Mouse (Mus musculus) lung, postnatal 0 days (tissue): ENCODE data around the gene Cd248. TPM values are rescaled to one million over a fixed set of nuclear protein-coding genes. Genes with fewer than 3 reads are reported as not detected.
"Not testable (repeated sequence)": the region's sequence is repeated elsewhere in the genome, so short reads cannot be mapped to it uniquely, and the experiment has no call there.

ENCODE experiments used
- ATAC-seq: fragments of 200-750 bp; cut with Nextera tagmentation; 2 replicates; pipeline ENCODE4 v1.8.0; 2017; ENCODE audit warnings: moderate library complexity
- DNase-seq: peaks from one replicate; pipeline ENCODE4 v3.0.0-alpha.2; 2016; ENCODE audit warnings: low spot score
- H3K27ac ChIP-seq: fragments of 300-500 bp; sonication (generic); 2 replicates; pipeline ENCODE4 v1.5.1; 2014; ENCODE audit warnings: antibody characterized with exemption, mild to moderate bottlenecking, low read length, mixed read lengths
- H3K27me3 ChIP-seq: fragments of 300-500 bp; sonication (generic); replicated peaks from 2 replicates; pipeline ENCODE4 v1.6.1; 2014; ENCODE audit warnings: low read length, mixed read lengths; ENCODE audit not compliant: insufficient read depth
- H3K36me3 ChIP-seq: fragments of 300-500 bp; sonication (generic); 2 replicates; pipeline ENCODE4 v1.6.1; 2014; ENCODE audit warnings: low read length, mixed read lengths; ENCODE audit not compliant: insufficient read depth
- H3K4me1 ChIP-seq: fragments of 300-500 bp; sonication (generic); 2 replicates; pipeline ENCODE4 v1.6.1; 2014; ENCODE audit warnings: antibody characterized with exemption, low read depth, low read length, mixed read lengths; ENCODE audit not compliant: insufficient read depth
- H3K4me2 ChIP-seq: fragments of 300-500 bp; sonication (generic); replicated peaks from 2 replicates; pipeline ENCODE4 v1.6.1; 2014; ENCODE audit warnings: low read depth, mild to moderate bottlenecking, low read length, moderate library complexity, mixed read lengths
- H3K4me3 ChIP-seq: fragments of 300-500 bp; sonication (generic); 2 replicates; pipeline ENCODE4 v1.5.1; 2014; ENCODE audit warnings: low read depth, low read length
- H3K9ac ChIP-seq: fragments of 300-500 bp; sonication (generic); replicated peaks from 2 replicates; pipeline ENCODE4 v1.6.1; 2014; ENCODE audit warnings: low read depth, mild to moderate bottlenecking
- H3K9me3 ChIP-seq: fragments of 300-500 bp; sonication (generic); 2 replicates; pipeline ENCODE4 v1.6.1; 2016; ENCODE audit warnings: low read length, mixed read lengths
- CTCF ChIP-seq: IDR thresholded peaks from 2 replicates; pipeline ENCODE4 v1.5.1; 2016; ENCODE audit warnings: antibody characterized with exemption, mild to moderate bottlenecking
- EP300 ChIP-seq: IDR thresholded peaks from 2 replicates; pipeline ENCODE4 v1.6.1; 2016; ENCODE audit warnings: antibody characterized with exemption, mild to moderate bottlenecking, control low read depth
- WGBS: fragments of 180-500 bp; shearing (Covaris S2); extraction: QIAGEN DNeasy Blood & Tissue Kit; methylation state at CpG from one replicate; pipeline ENCODE4 v1.1.7; 2014; 5-methylcytosine and 5-hydroxymethylcytosine counted together
- polyA plus RNA-seq: library from polyadenylated mRNA; unstranded; fragments of >200 nt; fragmentation: Nextera tagmentation; extraction: Ambion mirVana; gene quantifications from 2 replicates; pipeline ENCODE4 v1.2.1, GENCODE M21; 2015

Gene Cd248
- polyA plus RNA-seq, 1 experiment from 2014 or later, result 25.1 TPM

GRCm38 (mm10) chr19:5082596-5082995 is 14.7 kb downstream of the Cd248 start:
- H3K9ac ChIP-seq, result no peak overlapping the region
- no peaks in the 10 kb centered on the region for H3K4me1 ChIP-seq
- DNase-seq, result no peak
- no peaks in the 10 kb centered on the region for H3K9me3 ChIP-seq
- H3K27me3 ChIP-seq, result peaks cover 48% of the 10 kb centered on the region
- H3K4me3 ChIP-seq, result no peak overlapping the region
- WGBS, result 60% methylated on average over 24 of the region's 24 CpGs
- H3K27ac ChIP-seq, result no peak overlapping the region
- TF ChIP-seq CTCF (no peak), EP300 (no peak)
- ATAC-seq, result no peak
- H3K36me3 ChIP-seq, result no peaks in the 10 kb centered on the region
- H3K4me2 ChIP-seq, result no peak overlapping the region

GRCm38 (mm10) chr19:5083961-5084833 is 16.3 kb downstream of the Cd248 start:
- Histone ChIP-seq H3K4me2 (no peak overlapping the region), H3K4me3 (peak overlapping the region; percentile 48; the same call in 1 of the 2 replicates), H3K9ac (no peak overlapping the region), H3K9me3 (no peaks in the 10 kb centered on the region), H3K36me3 (no peaks in the 10 kb centered on the region), H3K4me1 (no peaks in the 10 kb centered on the region; the same call in 1 of the 2 replicates), H3K27ac (no peak overlapping the region), H3K27me3 (peaks cover 48% of the 10 kb centered on the region)
- DNase-seq (no peak), ATAC-seq (no peak)
- 53% methylated on average over 3 of the region's 3 CpGs for WGBS
- TF ChIP-seq EP300 (no peak), CTCF (no peak)

DNA sequence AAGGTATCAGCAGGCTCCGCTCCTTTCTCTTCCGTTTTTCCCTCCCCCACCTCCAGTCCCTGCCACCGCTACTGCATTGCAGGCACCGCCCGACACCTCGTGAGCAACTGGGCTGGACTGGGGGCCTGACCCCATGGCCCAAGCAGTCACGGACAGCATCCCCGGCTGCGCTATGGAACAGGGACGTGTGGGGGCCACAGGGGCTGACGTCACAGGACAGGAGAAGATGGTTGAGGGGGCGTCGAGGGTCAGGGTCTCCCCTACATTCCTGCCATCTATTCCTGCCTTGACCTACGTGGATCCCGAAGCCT is 16.9 kb downstream of the Cd248 start:
- Histone ChIP-seq H3K4me2 (peak overlapping the region; percentile 79), H3K36me3 (peaks cover 2% of the 10 kb centered on the region; the same call in 1 of the 2 replicates), H3K27ac (no peak overlapping the region), H3K9me3 (no peaks in the 10 kb centered on the region), H3K4me3 (peak overlapping the region; percentile 48), H3K4me1 (no peaks in the 10 kb centered on the region; the same call in 1 of the 2 replicates), H3K9ac (no peak overlapping the region), H3K27me3 (peaks cover 48% of the 10 kb centered on the region)
- no peak for TF ChIP-seq EP300
- WGBS, result 4% methylated on average over 12 of the region's 15 CpGs
- DNase-seq (no peak), ATAC-seq (no peak)

GRCm38 (mm10) chr19:5085145-5085863 is 17.4 kb downstream of the Cd248 start, which contains the start of gene Tmem151a:
TSS of gene Tmem151a (minus strand) at chr19:5085531.
- peaks cover 48% of the 10 kb centered on the region for H3K27me3 ChIP-seq
- 1% methylated on average over 60 of the region's 69 CpGs for WGBS
- no peak within 1 kb of the TSS for H3K27ac ChIP-seq
- H3K4me1 ChIP-seq, result no peaks in the 10 kb centered on the region; the same call in 1 of the 2 replicates
- H3K9ac ChIP-seq, result no peak within 1 kb of the TSS
- peak within 1 kb of the TSS; percentile 79 for H3K4me2 ChIP-seq
- peaks cover 4% of the 10 kb centered on the region; the same call in 1 of the 2 replicates for H3K36me3 ChIP-seq
- no peaks in the 10 kb centered on the region for H3K9me3 ChIP-seq
- TF ChIP-seq CTCF, result no peak
- TF ChIP-seq EP300, result no peak
- DNase-seq, result peak; percentile 54
- ATAC-seq, result no peak
- peak within 1 kb of the TSS; percentile 48 for H3K4me3 ChIP-seq

DNA sequence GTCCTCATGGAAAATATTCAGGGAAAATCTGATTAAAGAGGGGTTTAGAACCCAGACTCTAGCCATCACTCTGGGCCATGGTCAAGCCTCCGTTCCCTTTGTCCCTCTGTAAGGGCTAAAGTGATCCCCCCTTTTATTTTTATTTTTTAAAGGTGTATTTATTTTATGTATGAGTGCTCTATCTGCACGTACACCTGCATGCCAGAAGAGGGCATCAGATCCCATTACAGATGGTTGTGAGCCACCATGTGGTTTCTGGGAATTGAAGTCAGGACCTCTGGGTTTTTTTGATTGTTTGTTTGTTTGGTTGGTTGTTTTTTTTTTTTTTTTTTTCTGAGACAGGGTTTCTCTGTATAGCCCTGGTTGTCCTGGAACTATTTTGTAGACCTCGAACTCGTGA is 18.7 kb downstream of the Cd248 start:
- 53% methylated on average over 4 of the region's 4 CpGs for WGBS
- DNase-seq, H3K4me2 ChIP-seq, H3K36me3 ChIP-seq, ATAC-seq, H3K4me3 ChIP-seq, H3K4me1 ChIP-seq, H3K27ac ChIP-seq, H3K9ac ChIP-seq, H3K9me3 ChIP-seq: not testable (repeated sequence)
- H3K27me3 ChIP-seq, result peaks cover 37% of the 10 kb centered on the region
- TF ChIP-seq CTCF, result peak; percentile 25; the same call in 1 of the 2 replicates
